In the genomic region with DNA sequence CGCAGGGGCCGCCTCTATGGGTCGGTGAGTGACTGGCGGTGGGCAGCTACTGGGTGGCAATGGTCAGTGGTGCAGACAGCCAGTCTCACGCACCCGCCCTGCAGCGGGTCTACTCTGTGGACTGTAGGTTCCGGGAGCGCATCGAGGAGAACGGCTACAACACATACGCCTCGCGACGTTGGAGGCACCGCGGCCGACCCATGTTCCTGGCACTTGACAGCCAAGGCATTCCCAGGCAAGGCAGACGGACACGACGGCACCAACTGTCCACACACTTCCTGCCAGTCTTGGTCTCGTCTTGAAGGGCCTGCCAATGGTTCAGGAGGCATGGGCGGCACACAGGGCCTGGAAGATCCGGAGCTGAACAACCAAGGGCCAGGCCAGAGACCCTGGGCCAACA, we compare ENCODE assay signal across 33 mouse cellular contexts. TPM values are rescaled to one million over a fixed set of nuclear protein-coding genes. Genes with fewer than 3 reads are reported as not detected.
DNase-seq lines count a peak whose midpoint lies in the region; TF ChIP-seq lines count a peak whose summit lies in the region.
"Had no signal": no experiment of that assay in that cellular context is flagged by ENCODE, and none has a peak within 500 bp of the region (broad histone marks: within the 10 kb centered on the region; RNA-seq: fewer than 3 reads in every experiment).

No protein-coding gene starts in this region.

- no peaks in the 10 kb centered on the region for H3K79me2 ChIP-seq in CH12.LX (replicated peaks; ENCODE audit: control insufficient read depth, extremely low read depth, insufficient read depth, poor library complexity, severe bottlenecking)

- no peak overlapping the region for H3K9ac ChIP-seq in CH12.LX (ENCODE audit: insufficient read depth, low read depth)
- H3K9ac ChIP-seq: embryonic facial prominence, embryonic 12.5 days; embryonic facial prominence, embryonic 15.5 days; forebrain, postnatal 0 days; heart, embryonic 15.5 days; hindbrain, embryonic 13.5 days; intestine, embryonic 15.5 days had no signal

- in situ Hi-C loops in CH12.LX (cut with MboI; ENCODE audit: low pct_ligation_motif_present, low pct_unique_long_range_greater_than_20kb, low sequenced_read_pairs), result no loop called here

- H3K27me3 ChIP-seq in CH12.LX (replicated peaks), result no peaks in the 10 kb centered on the region
- H3K27me3 ChIP-seq in E14TG2a.4 (ENCODE audit: insufficient read depth, low read length), result peaks cover 13% of the 10 kb centered on the region; the same call in 1 of the 2 replicates
- H3K27me3 ChIP-seq: embryonic facial prominence, embryonic 12.5 days; embryonic facial prominence, embryonic 15.5 days; heart, embryonic 15.5 days; intestine, embryonic 15.5 days; Patski had no signal

- dilution Hi-C loops in CH12.LX (cut with MboI; ENCODE audit: extremely low pct_ligation_motif_present, extremely low pct_unique_long_range_greater_than_20kb, low sequenced_read_pairs), result no loop called here

- peak; percentile 13 for DNase-seq in kidney, postnatal 10 days
- DNase-seq in kidney, postnatal 14 days, result no peak
- DNase-seq in CH12.LX (ENCODE audit: extremely low read depth) (no peak), ZHBTc4 (ENCODE audit: low read depth, low spot score) (peak; percentile 62)
- DNase-seq in frontal cortex, adult 2 months (ENCODE audit: extremely low spot score in 1 of 2, low spot score in 1 of 2), result no peak
- no peak for DNase-seq in adrenal gland, adult (ENCODE audit: inconsistent age in 2 of 2, low spot score in 1 of 2)
- DNase-seq: adrenal gland, adult 8-10 months; adrenal gland, postnatal 25 days; cerebellum, adult 11-12 months; cerebellum, adult 9-10 months; cerebellum, postnatal 25 days; forebrain, postnatal 0 days; gastrocnemius, postnatal 10 days; gastrocnemius, postnatal 36 days; heart, postnatal 10 days; heart, postnatal 36 days; kidney, adult 11 months had no signal

- no peaks in the 10 kb centered on the region; a peak in 1 of 4 replicates for H3K4me1 ChIP-seq in CH12.LX (ENCODE audit: control insufficient read depth in 1 of 2, insufficient read depth in 2 of 2)
- H3K4me1 ChIP-seq in E14TG2a.4 (replicated peaks; ENCODE audit: low read depth, low read length), result peaks cover 51% of the 10 kb centered on the region

- no peak overlapping the region for H3K4me2 ChIP-seq in CH12.LX (ENCODE audit: insufficient read depth, low read depth, poor library complexity, severe bottlenecking)
- H3K4me2 ChIP-seq: embryonic facial prominence, embryonic 12.5 days; embryonic facial prominence, embryonic 15.5 days; heart, embryonic 11.5 days; heart, embryonic 15.5 days; hindbrain, embryonic 13.5 days; intestine, embryonic 15.5 days had no signal

- H3K4me3 ChIP-seq in CH12.LX (replicated peaks in 1 of 3; ENCODE audit: low read depth in 2 of 3, low read length in 2 of 3, poor library complexity in 1 of 3) (no peak overlapping the region), E14TG2a.4 (replicated peaks; ENCODE audit: low read length) (peak overlapping the region; percentile 70)
- H3K4me3 ChIP-seq: embryonic facial prominence, embryonic 12.5 days; embryonic facial prominence, embryonic 15.5 days; heart, embryonic 15.5 days; hindbrain, embryonic 10.5 days; hindbrain, embryonic 13.5 days; intestine, embryonic 15.5 days had no signal

- H3K36me3 ChIP-seq in CH12.LX (replicated peaks in 1 of 2; ENCODE audit: control insufficient read depth in 1 of 2, insufficient read depth in 1 of 2, low read length in 1 of 2) (peaks cover 46 to 61% of the 10 kb centered on the region in 2 experiments), E14TG2a.4 (ENCODE audit: insufficient read depth, low read length) (peaks cover 48% of the 10 kb centered on the region)

- TF ChIP-seq POLR2A in CH12.LX (IDR thresholded peaks at IDR 0.05; ENCODE audit: low read depth, low read length), result no peak

- TF ChIP-seq EP300 in CH12.LX (IDR thresholded peaks at IDR 0.05; ENCODE audit: low read length), result no peak

- TF ChIP-seq CTCF in CH12.LX (conservative IDR thresholded peaks at IDR 0.05 in 1 of 2, IDR thresholded peaks at IDR 0.05 in 1 of 2; ENCODE audit: low read depth in 2 of 2, low read length in 2 of 2) (no peak), E14TG2a.4 (conservative IDR thresholded peaks at IDR 0.05; ENCODE audit: low read length) (no peak)

- H3K9me3 ChIP-seq in CH12.LX (replicated peaks; ENCODE audit: low read length), result no peaks in the 10 kb centered on the region
- H3K9me3 ChIP-seq in E14TG2a.4 (ENCODE audit: low read length), result no peaks in the 10 kb centered on the region
- H3K9me3 ChIP-seq: embryonic facial prominence, embryonic 12.5 days; embryonic facial prominence, embryonic 15.5 days; heart, embryonic 15.5 days; hindbrain, embryonic 10.5 days; hindbrain, embryonic 13.5 days; intestine, embryonic 15.5 days had no signal

- no peak for TF ChIP-seq RAD21 in CH12.LX (IDR thresholded peaks at IDR 0.05; ENCODE audit: low read depth, low read length)

- H3K27ac ChIP-seq in CH12.LX (ENCODE audit: insufficient read depth, low read depth), result no peak overlapping the region
- H3K27ac ChIP-seq: embryonic facial prominence, embryonic 12.5 days; embryonic facial prominence, embryonic 15.5 days; heart, embryonic 15.5 days; hindbrain, embryonic 10.5 days; hindbrain, embryonic 13.5 days; intestine, embryonic 15.5 days had no signal

TF ChIP-seq in CH12.LX, 34 proteins besides CTCF, POLR2A, EP300 and RAD21:
- TF ChIP-seq POLR2AphosphoS2 (IDR thresholded peaks at IDR 0.05; ENCODE audit: low read depth, low read length), result 0 out of 2 replicates have a peak, but pooled peaks have one; percentile 9
- no peak for TF ChIP-seq RCOR1 (conservative IDR thresholded peaks at IDR 0.05; ENCODE audit: low read depth, low read length)

RNA-seq across cellular contexts. Expression of a gene that starts 1.8 kb away (rescaled TPM):
- total RNA-seq in CH12.LX (2012; rRNA removed), result not detected in 2 replicates
- total RNA-seq in CH12.LX (2014; rRNA removed), result not detected in 2 replicates
- not detected in 2 replicates for polyA plus RNA-seq in CH12.LX (2012; ENCODE audit: insufficient read length, low read depth)
- polyA plus RNA-seq in frontal cortex, adult 2 months (2012; rRNA removed), result 6.2 and 6.9 TPM in 2 replicates
- total RNA-seq: adrenal gland, postnatal 25 days; common myeloid progenitor, adult 5-6 weeks; gastrocnemius, postnatal 10 days; gastrocnemius, postnatal 36 days; granulocyte monocyte progenitor cell, adult 5-6 weeks; heart, adult 8-10 months; heart, postnatal 10 days; heart, postnatal 36 days had no signal
- polyA plus RNA-seq: CD4-positive, CD25-positive, alpha-beta regulatory T cell, adult 4 months had no signal

RNA-seq across cellular contexts. Expression of a gene that starts 10.1 kb away (rescaled TPM):
- total RNA-seq in CH12.LX (2012; rRNA removed) (67.9 and 74.8 TPM in 2 replicates), CH12.LX (2014; rRNA removed) (28.9 and 32.4 TPM in 2 replicates)
- polyA plus RNA-seq in CH12.LX (2012; ENCODE audit: insufficient read length, low read depth), result 90.7 and 112 TPM in 2 replicates
- polyA plus RNA-seq in frontal cortex, adult 2 months (2012; rRNA removed), result 140 and 166 TPM in 2 replicates

RNA-seq across cellular contexts. Expression of a gene that starts 10.3 kb away (rescaled TPM):
- total RNA-seq in CH12.LX (2012; rRNA removed), result 50.1 and 50.5 TPM in 2 replicates
- 13.5 and 18.1 TPM in 2 replicates for total RNA-seq in CH12.LX (2014; rRNA removed)
- 40.2 and 49.0 TPM in 2 replicates for polyA plus RNA-seq in CH12.LX (2012; ENCODE audit: insufficient read length, low read depth)
- polyA plus RNA-seq in frontal cortex, adult 2 months (2012; rRNA removed), result 60.7 and 62.2 TPM in 2 replicates

RNA-seq across cellular contexts. Expression of a gene that starts 20.4 kb away (rescaled TPM):
- total RNA-seq in CH12.LX (2012; rRNA removed), result 0.25 TPM in 2 replicates
- not detected in 2 replicates for total RNA-seq in CH12.LX (2014; rRNA removed)
- polyA plus RNA-seq in CH12.LX (2012; ENCODE audit: insufficient read length, low read depth), result not detected in 2 replicates
- polyA plus RNA-seq in frontal cortex, adult 2 months (2012; rRNA removed), result 5.6 and 7.0 TPM in 2 replicates

RNA-seq across cellular contexts. Expression of a gene that starts 34.1 kb away (rescaled TPM):
- 0.08 and 0.21 TPM in 2 replicates for total RNA-seq in CH12.LX (2012; rRNA removed)
- total RNA-seq in CH12.LX (2014; rRNA removed), result not detected in 2 replicates
- polyA plus RNA-seq in CH12.LX (2012; ENCODE audit: insufficient read length, low read depth), result not detected in 2 replicates
- polyA plus RNA-seq in frontal cortex, adult 2 months (2012; rRNA removed), result 1.00 and 1.1 TPM in 2 replicates
- total RNA-seq: adrenal gland, postnatal 25 days; forebrain, postnatal 0 days; gastrocnemius, postnatal 36 days; heart, adult 8-10 months; heart, postnatal 10 days; heart, postnatal 36 days had no signal
- polyA plus RNA-seq: C2C12; CD4-positive, CD25-positive, alpha-beta regulatory T cell, adult 4 months; embryonic facial prominence, embryonic 15.5 days; forebrain, embryonic 11.5 days; heart, embryonic 11.5 days; hindbrain, embryonic 10.5 days; hindbrain, embryonic 13.5 days; hindbrain, embryonic 16.5 days; intestine, embryonic 15.5 days; Patski had no signal

Comparison
In these comparisons a context has a peak if more than half of its experiments do, and no peak if none do; other contexts are left out.
1. DNase-seq: peak in kidney, postnatal 10 days (single experiment) and ZHBTc4 (single experiment); none in kidney, postnatal 14 days (single experiment), CH12.LX (single experiment), frontal cortex, adult 2 months (0 of 2) and adrenal gland, adult (0 of 2).